Mouse (Mus musculus) embryonic facial prominence, embryonic 15.5 days (tissue): ENCODE results near the gene Retreg1. TPM values are rescaled to one million over a fixed set of nuclear protein-coding genes. Genes with fewer than 3 reads are reported as not detected.

Source experiments
- ATAC-seq: fragments of 200-750 bp; cut with Nextera tagmentation; 2 replicates; pipeline ENCODE4 v1.8.0; 2017; ENCODE audit warnings: low read depth, moderate TSS enrichment; ENCODE audit not compliant: insufficient number of reproducible peaks, low FRiP score, low TSS enrichment
- H3K27ac ChIP-seq: fragments of 300-500 bp; sonication (generic); replicated peaks from 2 replicates; pipeline ENCODE4 v1.5.1; 2015; ENCODE audit warnings: mild to moderate bottlenecking, inconsistent platforms
- H3K27me3 ChIP-seq: fragments of 300-500 bp; sonication (generic); 2 replicates; pipeline ENCODE4 v1.6.1; 2015; ENCODE audit warnings: inconsistent platforms
- H3K36me3 ChIP-seq: fragments of 300-500 bp; sonication (generic); 2 replicates; pipeline ENCODE4 v1.6.1; 2015; ENCODE audit warnings: mild to moderate bottlenecking, inconsistent platforms
- H3K4me1 ChIP-seq: fragments of 300-500 bp; sonication (generic); 2 replicates; pipeline ENCODE4 v1.6.1; 2015; ENCODE audit warnings: inconsistent platforms
- H3K4me2 ChIP-seq: fragments of 300-500 bp; sonication (generic); replicated peaks from 2 replicates; pipeline ENCODE4 v1.6.1; 2015; ENCODE audit warnings: mild to moderate bottlenecking, inconsistent platforms
- H3K4me3 ChIP-seq: fragments of 300-500 bp; sonication (generic); replicated peaks from 2 replicates; pipeline ENCODE4 v1.5.1; 2015; ENCODE audit warnings: mild to moderate bottlenecking, inconsistent platforms
- H3K9ac ChIP-seq: fragments of 300-500 bp; sonication (generic); 2 replicates; pipeline ENCODE4 v1.6.1; 2015; ENCODE audit warnings: inconsistent platforms
- H3K9me3 ChIP-seq: fragments of 300-500 bp; sonication (generic); replicated peaks from 2 replicates; pipeline ENCODE4 v1.6.1; 2016; ENCODE audit warnings: inconsistent platforms
- WGBS: fragments of 180-500 bp; shearing (Covaris S2); methylation state at CpG from one replicate; pipeline ENCODE4 v1.1.7; 2015; 5-methylcytosine and 5-hydroxymethylcytosine counted together
- polyA plus RNA-seq: library from polyadenylated mRNA; unstranded; fragments of >200 nt; fragmentation: Nextera tagmentation; extraction: Ambion mirVana; gene quantifications from 2 replicates; pipeline ENCODE4 v1.2.1, GENCODE M21; 2015

Retreg1 gene
- polyA plus RNA-seq, 1 experiment from 2014 or later, result 14.6 TPM

- Histone ChIP-seq H3K27me3 (no peaks in the 10 kb centered on the region), H3K4me3 (no peak overlapping the region), H3K27ac (no peak overlapping the region), H3K9ac (no peak overlapping the region), H3K36me3 (no peaks in the 10 kb centered on the region), H3K4me2 (no peak overlapping the region), H3K9me3 (no peaks in the 10 kb centered on the region), H3K4me1 (0 out of 2 replicates have a peak, but pooled peaks cover 10% of the 10 kb centered on the region)
- WGBS, result 95% methylated on average over 4 of the region's 4 CpGs
- ATAC-seq, result no peak; the same call in 1 of the 2 replicates
These were observed 77.0 kb downstream of the Retreg1 start for GRCm38 (mm10) chr15:25919995-25920394.

- no peak overlapping the region for H3K4me2 ChIP-seq
- no peak overlapping the region for H3K4me3 ChIP-seq
- 0 out of 2 replicates have a peak, but pooled peaks cover 2% of the 10 kb centered on the region for H3K4me1 ChIP-seq
- no peaks in the 10 kb centered on the region for H3K27me3 ChIP-seq
- H3K9ac ChIP-seq, result no peak overlapping the region
- WGBS, result 76% methylated on average over 6 of the region's 6 CpGs
- H3K27ac ChIP-seq, result no peak overlapping the region
- H3K9me3 ChIP-seq, result no peaks in the 10 kb centered on the region
- no peaks in the 10 kb centered on the region for H3K36me3 ChIP-seq
- ATAC-seq, result no peak
These were observed 77.9 kb downstream of the Retreg1 start for GRCm38 (mm10) chr15:25920886-25921285.

GRCm38 (mm10) chr15:25922007-25922406 is 79.0 kb downstream of the Retreg1 start:
- no peak overlapping the region for H3K9ac ChIP-seq
- no peaks in the 10 kb centered on the region for H3K4me1 ChIP-seq
- no peak overlapping the region for H3K4me3 ChIP-seq
- 83% methylated on average over 2 of the region's 2 CpGs for WGBS
- H3K4me2 ChIP-seq, result no peak overlapping the region
- ATAC-seq, result no peak
- H3K27me3 ChIP-seq, result no peaks in the 10 kb centered on the region
- H3K27ac ChIP-seq, result no peak overlapping the region
- H3K9me3 ChIP-seq, result no peaks in the 10 kb centered on the region
- no peaks in the 10 kb centered on the region for H3K36me3 ChIP-seq

GRCm38 (mm10) chr15:25923916-25924315 is 80.9 kb downstream of the Retreg1 start:
- Histone ChIP-seq H3K4me3 (no peak overlapping the region), H3K27me3 (no peaks in the 10 kb centered on the region)
- 82% methylated on average over 8 of the region's 8 CpGs for WGBS

GRCm38 (mm10) chr15:25926171-25926570 is 83.2 kb downstream of the Retreg1 start:
- H3K36me3 ChIP-seq, result no peaks in the 10 kb centered on the region
- no peak for ATAC-seq
- no peak overlapping the region for H3K4me3 ChIP-seq
- no peaks in the 10 kb centered on the region for H3K9me3 ChIP-seq
- no peak overlapping the region for H3K9ac ChIP-seq
- no peak overlapping the region for H3K4me2 ChIP-seq
- H3K27ac ChIP-seq, result no peak overlapping the region
- no peaks in the 10 kb centered on the region for H3K27me3 ChIP-seq
- WGBS, result 97% methylated on average over 4 of the region's 4 CpGs
- no peaks in the 10 kb centered on the region for H3K4me1 ChIP-seq

More at GRCm38 (mm10) chr15:25923916-25924315, 80.9 kb downstream of the Retreg1 start:
- Histone ChIP-seq H3K27ac (no peak overlapping the region), H3K9ac (no peak overlapping the region), H3K4me1 (no peaks in the 10 kb centered on the region), H3K36me3 (no peaks in the 10 kb centered on the region), H3K4me2 (no peak overlapping the region), H3K9me3 (no peaks in the 10 kb centered on the region)
- no peak for ATAC-seq

- no peaks in the 10 kb centered on the region for H3K36me3 ChIP-seq
- H3K4me2 ChIP-seq, result no peak overlapping the region
- no peaks in the 10 kb centered on the region for H3K4me1 ChIP-seq
- WGBS, result 87% methylated on average over 14 of the region's 14 CpGs
- ATAC-seq, result no peak
- H3K4me3 ChIP-seq, result no peak overlapping the region
- H3K27me3 ChIP-seq, result no peaks in the 10 kb centered on the region
- H3K27ac ChIP-seq, result no peak overlapping the region
- H3K9me3 ChIP-seq, result no peaks in the 10 kb centered on the region
- no peak overlapping the region for H3K9ac ChIP-seq
These were observed 84.1 kb downstream of the Retreg1 start for GRCm38 (mm10) chr15:25927106-25927505.

- H3K36me3 ChIP-seq, result no peaks in the 10 kb centered on the region
- H3K27ac ChIP-seq, result no peak overlapping the region
- no peak overlapping the region for H3K9ac ChIP-seq
- 85% methylated on average over 8 of the region's 8 CpGs for WGBS
- no peak overlapping the region for H3K4me2 ChIP-seq
- ATAC-seq, result no peak
- H3K4me3 ChIP-seq, result no peak overlapping the region
- H3K9me3 ChIP-seq, result no peaks in the 10 kb centered on the region
- peaks cover 7% of the 10 kb centered on the region; the same call in 1 of the 2 replicates for H3K4me1 ChIP-seq
- H3K27me3 ChIP-seq, result no peaks in the 10 kb centered on the region
These were observed 85.0 kb downstream of the Retreg1 start for GRCm38 (mm10) chr15:25928001-25928400.

GRCm38 (mm10) chr15:25928831-25929230 is 85.9 kb downstream of the Retreg1 start:
- 69% methylated on average over 5 of the region's 5 CpGs for WGBS
- H3K27ac ChIP-seq, result no peak overlapping the region
- no peak overlapping the region for H3K9ac ChIP-seq
- no peaks in the 10 kb centered on the region for H3K9me3 ChIP-seq
- H3K4me3 ChIP-seq, result no peak overlapping the region
- no peaks in the 10 kb centered on the region for H3K36me3 ChIP-seq
- H3K4me1 ChIP-seq, result peaks cover 9% of the 10 kb centered on the region; the same call in 1 of the 2 replicates
- H3K27me3 ChIP-seq, result no peaks in the 10 kb centered on the region
- no peak for ATAC-seq
- H3K4me2 ChIP-seq, result no peak overlapping the region

- WGBS, result 77% methylated on average over 11 of the region's 11 CpGs
- no peak overlapping the region for H3K4me2 ChIP-seq
- H3K4me1 ChIP-seq, result peaks cover 9% of the 10 kb centered on the region; the same call in 1 of the 2 replicates
- H3K4me3 ChIP-seq, result no peak overlapping the region
- no peak for ATAC-seq
- H3K27me3 ChIP-seq, result no peaks in the 10 kb centered on the region
- H3K36me3 ChIP-seq, result no peaks in the 10 kb centered on the region
- H3K9ac ChIP-seq, result no peak overlapping the region
- no peak overlapping the region for H3K27ac ChIP-seq
- no peaks in the 10 kb centered on the region for H3K9me3 ChIP-seq
These were observed 86.5 kb downstream of the Retreg1 start for GRCm38 (mm10) chr15:25929518-25929917.

- WGBS, result 78% methylated on average over 10 of the region's 10 CpGs
- Histone ChIP-seq H3K9me3 (no peaks in the 10 kb centered on the region), H3K4me2 (no peak overlapping the region), H3K9ac (no peak overlapping the region), H3K4me3 (no peak overlapping the region), H3K27me3 (no peaks in the 10 kb centered on the region), H3K27ac (no peak overlapping the region), H3K4me1 (peaks cover 9% of the 10 kb centered on the region; the same call in 1 of the 2 replicates), H3K36me3 (no peaks in the 10 kb centered on the region)
- ATAC-seq, result no peak
These were observed 87.0 kb downstream of the Retreg1 start for GRCm38 (mm10) chr15:25929936-25930335.

GRCm38 (mm10) chr15:25930657-25931056 is 87.7 kb downstream of the Retreg1 start:
- H3K9ac ChIP-seq, result no peak overlapping the region
- ATAC-seq, result no peak
- H3K27me3 ChIP-seq, result no peaks in the 10 kb centered on the region
- 92% methylated on average over 5 of the region's 5 CpGs for WGBS
- H3K4me3 ChIP-seq, result no peak overlapping the region
- no peaks in the 10 kb centered on the region for H3K9me3 ChIP-seq
- no peak overlapping the region for H3K4me2 ChIP-seq
- H3K27ac ChIP-seq, result no peak overlapping the region
- H3K4me1 ChIP-seq, result peaks cover 9% of the 10 kb centered on the region; the same call in 1 of the 2 replicates
- H3K36me3 ChIP-seq, result no peaks in the 10 kb centered on the region

- Histone ChIP-seq H3K36me3 (no peaks in the 10 kb centered on the region), H3K4me1 (peaks cover 9% of the 10 kb centered on the region; the same call in 1 of the 2 replicates), H3K4me3 (no peak overlapping the region), H3K9me3 (no peaks in the 10 kb centered on the region), H3K9ac (no peak overlapping the region), H3K27ac (no peak overlapping the region), H3K4me2 (no peak overlapping the region), H3K27me3 (no peaks in the 10 kb centered on the region)
- 78% methylated on average over 9 of the region's 9 CpGs for WGBS
- no peak for ATAC-seq
These were observed 89.5 kb downstream of the Retreg1 start for GRCm38 (mm10) chr15:25932497-25932896.
